Mouse (Mus musculus): ENCODE results near the gene Tcn2.
"Not testable (repeated sequence)": the region's sequence is repeated elsewhere in the genome, so short reads cannot be mapped to it uniquely, and the experiment has no call there.

Gene Tcn2

DNA sequence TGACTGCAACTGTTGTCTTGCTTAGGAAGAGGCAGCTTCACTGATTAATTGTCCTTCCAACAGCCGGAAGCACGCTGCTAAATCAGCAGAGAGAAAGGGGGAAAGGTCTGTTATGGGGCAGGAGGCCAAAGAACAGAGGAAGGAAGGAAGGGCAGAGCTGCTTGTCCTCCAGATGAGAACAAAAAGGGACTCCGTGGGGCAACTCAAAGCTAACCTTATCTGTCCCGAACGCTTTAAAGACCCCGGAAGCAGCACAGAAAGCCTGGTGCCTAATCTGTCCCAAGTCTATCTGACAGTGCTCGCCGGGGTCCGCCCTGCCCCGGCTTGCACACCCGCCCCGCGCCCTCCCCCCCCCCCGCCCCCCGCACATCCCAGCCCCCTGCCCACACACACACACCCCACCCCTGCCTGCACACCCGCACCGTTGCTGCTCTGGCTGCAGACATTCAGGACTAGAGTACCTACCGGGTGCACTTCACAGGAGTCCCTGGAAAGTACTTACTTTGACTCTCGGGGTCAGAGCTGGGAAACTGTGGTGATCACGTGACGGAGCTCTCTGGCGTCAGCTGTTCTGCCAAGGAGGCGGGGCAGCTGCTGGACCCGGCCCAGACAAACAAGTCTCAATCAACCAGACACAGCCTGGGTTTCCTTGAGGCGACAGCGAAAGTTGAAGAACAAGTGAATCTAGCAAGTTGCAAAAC, at the start of gene Tcn2:
Tcn2 (minus strand) TSS at position 649 of the 701 bp plus-strand sequence.
- peak; percentile 88 for DNase-seq (ENCODE audit: low spot score)

DNA sequence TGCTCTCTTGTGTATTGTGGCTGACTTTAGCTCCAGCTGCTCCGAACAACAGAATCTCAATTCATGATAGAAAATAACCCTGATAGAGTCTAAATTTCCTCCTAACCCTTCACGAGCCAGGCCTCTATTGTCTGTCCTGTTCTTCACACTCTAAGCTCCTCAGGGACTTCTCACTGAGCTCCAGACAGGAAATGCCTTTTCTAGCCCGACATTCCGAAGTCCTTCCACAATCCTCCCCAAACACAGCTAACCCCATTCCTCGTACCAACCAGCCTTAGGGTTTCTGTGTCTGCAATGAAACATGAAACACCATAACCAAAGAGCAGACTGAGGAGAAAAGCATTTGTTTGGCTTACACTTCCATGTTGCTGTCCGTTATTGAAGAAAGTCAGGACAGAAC, 49.6 kb upstream of the Tcn2 start:
- no peak for DNase-seq (ENCODE audit: low spot score)

GRCm38 (mm10) chr11:3978421-3978820, 46.5 kb upstream of the Tcn2 start:
- no peak for DNase-seq (ENCODE audit: low spot score)

DNA sequence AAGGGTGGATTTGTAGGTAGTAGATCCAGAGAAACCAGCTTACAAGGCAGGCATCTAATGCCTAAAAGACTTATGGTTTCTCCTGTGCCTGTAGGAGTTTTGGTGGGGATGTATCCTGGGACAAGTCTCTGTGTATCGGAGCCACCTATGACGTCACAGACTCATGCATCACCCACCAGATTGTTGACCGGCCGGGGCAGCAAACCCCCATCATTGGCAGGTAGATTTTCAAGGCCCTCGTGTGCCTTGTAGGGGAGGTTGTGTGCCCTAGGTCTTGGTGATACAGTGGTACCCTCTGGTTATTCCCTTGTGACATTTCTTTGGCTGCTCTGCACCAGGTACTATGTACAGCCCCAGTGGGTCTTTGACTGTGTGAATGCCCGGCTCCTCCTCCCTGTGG, 44.7 kb upstream of the Tcn2 start, which contains the start of gene 4930556J24Rik:
4930556J24Rik (minus strand) TSS at position 101 of the 400 bp plus-strand sequence.
- DNase-seq (ENCODE audit: low spot score), result no peak

DNA sequence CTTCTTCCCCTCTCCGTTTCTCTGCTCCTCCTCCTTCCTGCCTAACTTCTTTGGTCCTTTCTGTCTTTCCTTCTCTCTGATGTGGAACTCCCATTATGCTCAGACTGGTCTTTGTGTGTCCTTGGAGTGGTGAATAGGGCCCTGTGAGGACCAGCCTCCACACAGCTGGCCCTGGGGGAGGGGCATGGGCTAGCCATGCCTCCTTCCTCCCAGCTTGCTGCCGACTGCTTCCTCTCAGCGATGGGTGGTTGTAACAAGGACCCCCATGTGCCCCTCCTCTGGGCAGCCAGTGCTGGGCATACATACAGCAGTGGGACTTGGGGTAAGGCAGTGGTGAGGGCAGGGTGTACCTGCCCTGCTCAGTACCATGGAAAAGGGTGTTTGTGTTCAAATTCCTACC, 42.4 kb upstream of the Tcn2 start:
- no peak for DNase-seq (ENCODE audit: low spot score)

DNA sequence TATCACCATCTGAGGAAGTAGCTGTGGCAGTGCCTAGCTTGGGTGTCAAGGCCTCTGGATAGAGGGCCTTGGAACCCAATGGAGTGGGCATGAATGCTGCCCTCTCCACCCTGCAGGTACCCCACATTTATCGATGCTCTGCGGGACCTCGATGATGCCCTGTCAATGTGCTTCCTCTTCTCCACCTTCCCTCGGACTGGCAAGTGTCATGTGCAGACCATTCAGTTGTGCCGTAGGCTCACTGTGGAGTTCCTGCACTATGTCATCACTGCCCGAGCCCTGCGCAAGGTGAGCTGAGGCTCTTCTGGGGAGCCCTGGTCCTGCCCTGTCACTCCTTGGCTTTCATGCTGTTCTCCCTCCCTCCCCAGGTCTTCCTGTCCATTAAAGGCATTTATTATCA, 41.1 kb upstream of the Tcn2 start:
- no peak for DNase-seq (ENCODE audit: low spot score)

DNA sequence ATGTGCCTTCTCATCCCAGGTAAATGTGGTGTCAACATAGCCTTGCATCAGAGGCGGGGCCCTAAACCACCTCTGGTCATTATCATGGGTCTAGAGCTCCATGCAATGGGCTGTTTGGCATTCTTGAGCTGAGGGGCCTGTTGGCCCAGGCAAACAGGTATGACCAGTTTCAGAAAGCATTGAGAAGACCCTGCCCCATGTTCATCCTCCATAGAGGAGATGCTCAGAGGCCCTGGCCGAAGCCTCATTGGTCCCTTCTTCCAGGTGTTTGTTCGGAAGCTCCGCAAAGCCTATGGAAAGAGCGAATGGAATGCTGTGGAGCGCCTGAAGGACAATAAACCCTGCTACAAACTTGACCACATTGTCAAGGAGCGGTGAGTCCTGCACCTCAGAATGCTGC, 38.4 kb upstream of the Tcn2 start:
- no peak for DNase-seq (ENCODE audit: low spot score)

DNA sequence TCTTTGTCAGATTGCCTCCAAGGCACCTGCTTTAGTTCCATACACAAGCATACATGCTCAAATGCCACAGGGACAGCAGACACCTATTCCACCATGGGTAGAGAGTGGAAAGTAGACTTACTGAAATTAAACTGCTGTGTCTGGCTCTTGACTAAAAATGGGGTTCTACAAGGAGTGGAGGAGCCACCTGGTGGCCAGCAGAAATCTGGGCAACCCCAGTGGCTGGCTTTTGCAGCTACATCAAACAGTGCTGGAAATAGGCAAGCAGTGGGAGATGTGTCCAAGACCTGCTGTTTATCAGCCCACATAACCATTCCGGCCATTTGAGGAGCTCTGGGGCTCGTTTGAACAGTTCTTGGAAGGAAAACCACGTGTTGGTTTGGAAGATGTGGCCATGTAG, 37.9 kb upstream of the Tcn2 start:
- peak; percentile 30 for DNase-seq (ENCODE audit: low spot score)

DNA sequence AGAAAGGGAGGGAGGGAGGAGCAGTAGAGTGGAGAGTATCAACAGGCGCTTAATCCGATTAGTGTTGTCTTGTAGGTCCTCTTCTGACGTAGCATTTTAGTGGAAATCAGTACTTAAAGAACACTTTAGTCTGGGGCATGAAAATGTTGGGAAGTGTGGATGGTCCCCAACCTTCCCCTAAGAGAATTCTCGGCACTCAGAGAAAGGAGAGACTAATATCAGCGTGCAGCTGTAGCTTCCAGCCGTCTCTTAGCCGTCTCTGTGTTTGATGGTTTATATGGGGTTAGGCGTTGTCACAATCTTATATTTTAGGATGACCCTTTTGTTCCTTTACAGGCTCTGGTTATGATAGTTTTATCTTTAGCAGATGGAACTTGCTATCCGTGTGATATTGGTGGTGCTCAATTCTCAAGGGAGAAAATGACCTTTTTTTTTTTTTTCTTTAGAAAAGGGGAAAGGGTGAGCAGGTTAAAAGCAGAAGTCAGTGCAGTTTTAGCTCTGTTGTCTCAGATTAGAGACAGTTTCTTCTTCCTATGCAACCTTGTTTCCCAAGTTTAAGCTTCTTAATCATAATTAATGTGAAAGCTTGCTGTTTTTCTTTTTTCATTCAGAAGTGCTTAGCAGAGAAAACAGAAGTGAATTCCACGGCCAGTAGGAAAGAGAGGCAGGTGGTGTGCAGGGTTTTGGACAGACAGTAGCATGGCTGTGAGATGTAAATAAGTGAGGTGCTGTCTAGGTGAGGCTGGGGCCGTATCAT, 32.6 kb upstream of the Tcn2 start:
- DNase-seq (ENCODE audit: low spot score), result no peak

GRCm38 (mm10) chr11:3963610-3964415, 31.9 kb upstream of the Tcn2 start, which contains the start of gene Pes1:
Gene Pes1, plus strand, starts transcription at chr11:3963975.
- DNase-seq (ENCODE audit: low spot score), result peak; percentile 90

- DNase-seq (ENCODE audit: low spot score), result no peak
These were observed 31.2 kb upstream of the Tcn2 start for GRCm38 (mm10) chr11:3963155-3963554.

DNA sequence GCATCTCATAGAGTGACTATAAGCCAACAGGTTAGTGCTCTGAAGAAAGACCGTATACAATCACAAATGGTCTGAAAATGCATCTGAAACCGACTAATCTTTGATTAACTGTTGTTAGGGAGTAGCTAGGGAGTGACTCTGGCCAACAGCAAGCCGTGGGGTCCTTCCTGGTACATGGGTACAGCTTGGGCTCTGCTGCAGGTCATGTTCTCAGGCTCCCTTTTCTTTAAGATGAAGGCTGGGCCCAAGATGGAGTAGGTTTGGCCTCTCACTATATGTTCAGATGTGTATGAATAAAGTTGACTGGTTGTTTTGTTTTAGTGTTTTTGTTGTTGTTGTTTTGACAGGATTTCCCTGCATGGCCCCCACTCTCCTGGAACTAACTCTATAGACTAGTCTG, 29.8 kb upstream of the Tcn2 start:
- DNase-seq (ENCODE audit: low spot score), result no peak

DNA sequence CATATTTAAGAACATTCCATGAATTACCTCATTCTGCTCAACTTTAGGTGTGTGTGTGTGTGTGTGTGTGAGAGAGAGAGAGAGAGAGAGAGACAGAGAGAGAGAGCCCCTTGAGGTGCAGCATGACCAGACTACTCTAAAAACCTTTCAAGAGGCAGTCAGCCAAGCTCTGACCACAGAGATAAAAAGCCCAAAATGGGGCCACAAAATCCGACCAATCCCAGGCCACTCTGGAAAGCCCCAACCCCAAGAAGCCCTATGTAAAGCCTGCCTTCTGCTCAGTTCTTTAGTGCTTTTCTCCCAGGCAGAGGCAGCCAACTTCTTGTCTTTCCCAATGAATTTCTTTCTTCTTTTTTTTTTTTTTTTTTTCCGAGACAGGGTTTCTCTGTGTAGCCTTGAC, 28.9 kb upstream of the Tcn2 start:
- DNase-seq (ENCODE audit: low spot score), result no peak

DNA sequence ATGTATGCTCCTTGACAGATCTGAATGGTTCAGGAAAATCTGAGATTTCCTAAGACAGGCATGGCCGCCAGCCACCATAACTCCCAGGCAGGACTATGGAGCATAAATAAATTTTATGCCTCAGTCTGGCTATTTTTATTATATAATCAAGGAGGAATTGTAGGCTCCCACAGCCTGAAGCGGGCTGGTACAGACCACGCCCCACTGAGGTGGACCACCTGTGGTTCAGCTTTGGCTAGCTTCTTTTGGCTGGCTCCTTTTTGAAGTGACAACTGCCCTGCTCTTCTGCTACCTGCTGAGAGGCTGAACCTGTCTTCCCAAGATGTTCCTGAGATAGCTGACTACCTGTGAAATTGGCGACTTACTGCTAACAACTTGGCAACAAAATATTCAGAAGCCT, 23.4 kb upstream of the Tcn2 start:
- not testable (repeated sequence) for DNase-seq (ENCODE audit: low spot score)

DNA sequence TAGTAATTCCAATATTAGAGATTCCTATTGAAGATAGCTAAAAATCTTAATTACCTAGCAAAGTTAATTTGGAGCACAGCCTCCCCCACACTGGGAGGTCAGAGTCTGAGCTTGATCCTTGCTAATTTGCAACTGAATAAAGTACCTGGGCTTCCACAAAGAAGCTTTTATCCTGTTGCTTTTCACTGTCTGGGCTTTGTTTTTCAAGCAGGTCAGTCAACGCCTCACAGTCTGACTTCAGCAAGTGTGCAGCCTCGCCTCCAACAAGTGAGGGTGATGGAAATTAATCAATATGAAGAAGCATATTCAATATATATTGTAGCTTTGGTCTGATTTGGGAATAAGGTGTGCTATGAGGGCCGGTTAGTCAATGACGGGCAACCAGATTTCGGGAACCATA, 22.9 kb upstream of the Tcn2 start:
- DNase-seq (ENCODE audit: low spot score), result not testable (repeated sequence)

- DNase-seq (ENCODE audit: low spot score), result no peak
These were observed 14.4 kb upstream of the Tcn2 start for GRCm38 (mm10) chr11:3946386-3946785.

DNA sequence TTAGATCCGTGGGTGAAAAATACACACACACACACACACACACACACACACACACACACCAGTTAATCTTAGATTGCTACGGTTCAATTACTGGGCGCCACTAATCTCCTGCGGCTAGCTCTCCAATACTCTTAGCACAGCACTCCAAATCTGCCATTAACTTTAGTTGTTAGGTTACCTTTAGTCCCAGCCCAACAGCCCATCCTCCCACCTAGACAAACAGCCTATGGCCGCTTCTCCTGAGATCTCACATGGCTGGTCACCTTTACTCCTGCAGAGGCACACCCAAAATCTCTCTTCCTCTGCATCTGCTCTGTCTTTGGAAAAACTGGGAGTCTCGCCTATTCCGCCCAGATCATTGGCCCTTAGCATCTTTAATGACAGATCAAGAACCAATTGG, 9.4 kb upstream of the Tcn2 start:
- no peak for DNase-seq (ENCODE audit: low spot score)

GRCm38 (mm10) chr11:3937321-3937874, 5.4 kb upstream of the Tcn2 start:
- no peak for DNase-seq (ENCODE audit: low spot score)

- DNase-seq (ENCODE audit: low spot score), result no peak
These were observed 4.4 kb upstream of the Tcn2 start for GRCm38 (mm10) chr11:3936318-3936717.

GRCm38 (mm10) chr11:3935135-3935534, 3.2 kb upstream of the Tcn2 start:
- no peak for DNase-seq (ENCODE audit: low spot score)

- DNase-seq (ENCODE audit: low spot score), result no peak
These were observed 1.9 kb upstream of the Tcn2 start for GRCm38 (mm10) chr11:3933756-3934285.

DNA sequence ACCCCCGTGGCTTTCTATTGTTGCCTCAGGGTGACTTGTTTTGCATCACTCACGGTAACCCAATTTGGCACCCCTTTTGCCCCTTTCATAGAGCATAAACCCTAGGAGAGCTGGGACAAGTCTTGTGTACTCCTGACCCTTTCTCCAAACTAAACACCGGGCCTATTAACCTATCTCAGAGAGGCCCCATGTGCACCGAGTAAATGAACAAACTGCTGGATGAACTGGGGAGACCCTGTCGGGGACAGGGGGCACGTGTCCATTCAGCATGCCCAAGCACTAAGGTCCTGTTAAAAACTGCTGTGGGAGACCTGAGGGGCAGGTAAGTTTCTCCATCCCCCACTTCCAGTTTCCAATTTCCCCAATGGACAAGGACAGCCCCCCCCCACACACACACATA, 1.0 kb downstream of the Tcn2 start:
- DNase-seq (ENCODE audit: low spot score), result no peak
